Mouse (Mus musculus) thymus, adult 2 months (tissue): ENCODE data around the gene Klhl40. TPM values are rescaled to one million over a fixed set of nuclear protein-coding genes. Genes with fewer than 3 reads are reported as not detected.

Experiments
- DNase-seq: peaks from one replicate; pipeline ENCODE4 v3.0.0; 2021
- H3K27ac ChIP-seq: fragments of 200-500 bp; 2 replicates; pipeline ENCODE4 v1.5.1; 2012; ENCODE audit warnings: low read length, control low read depth; ENCODE audit not compliant: control insufficient read depth, insufficient read depth
- H3K27me3 ChIP-seq: fragments of 200-500 bp; 2 replicates; pipeline ENCODE4 v1.6.1; 2012; ENCODE audit warnings: mild to moderate bottlenecking, low read length, moderate library complexity, mixed read lengths; ENCODE audit not compliant: control insufficient read depth, insufficient read depth
- H3K36me3 ChIP-seq: fragments of 200-500 bp; 2 replicates; pipeline ENCODE4 v1.6.1; 2012; ENCODE audit warnings: mild to moderate bottlenecking, low read length, moderate library complexity; ENCODE audit not compliant: control insufficient read depth, insufficient read depth
- H3K4me1 ChIP-seq: fragments of 200-500 bp; replicated peaks from 2 replicates; pipeline ENCODE4 v1.6.1; 2012; ENCODE audit warnings: low read length; ENCODE audit not compliant: control insufficient read depth, insufficient read depth
- H3K4me3 ChIP-seq: fragments of 200-500 bp; 2 replicates; pipeline ENCODE4 v1.5.1; 2012; ENCODE audit warnings: mild to moderate bottlenecking, low read length, control low read depth, moderate library complexity; ENCODE audit not compliant: control insufficient read depth, insufficient read depth
- CTCF ChIP-seq: fragments of 200-500 bp; IDR thresholded peaks from 2 replicates; pipeline ENCODE4 v1.5.1; 2012; ENCODE audit warnings: mild to moderate bottlenecking, control low read depth, low read length, moderate library complexity, borderline replicate concordance; ENCODE audit not compliant: control insufficient read depth, poor library complexity, insufficient read depth; ENCODE audit errors: extremely low read depth
- POLR2A ChIP-seq: fragments of 200-500 bp; IDR thresholded peaks from 2 replicates; pipeline ENCODE4 v1.6.1; 2012; ENCODE audit warnings: mild to moderate bottlenecking, low read length, control low read depth, moderate library complexity; ENCODE audit not compliant: control insufficient read depth, poor library complexity, insufficient read depth; ENCODE audit errors: extremely low read depth
- WGBS: fragments of 180-500 bp; shearing (Covaris S2); methylation state at CpG from one replicate; pipeline ENCODE4 v1.1.7; 2018; 5-methylcytosine and 5-hydroxymethylcytosine counted together
- polyA plus RNA-seq: library from polyadenylated mRNA; depleted of rRNA; stranded (reverse); fragments of >200 nt; gene quantifications from 2 replicates; pipeline ENCODE4 v1.2.3, GENCODE M21; 2012

Gene Klhl40
- polyA plus RNA-seq, 1 experiment: 0.93 TPM

- DNase-seq: no peak
- Histone ChIP-seq H3K36me3 (peaks cover 40% of the 10 kb centered on the region), H3K4me1 (peaks cover 20% of the 10 kb centered on the region), H3K4me3 (no peak overlapping the region), H3K27ac (no peak overlapping the region), H3K27me3 (peaks cover 19% of the 10 kb centered on the region)
- TF ChIP-seq CTCF (no peak), POLR2A (no peak)
- 5% methylated on average over 3 of the region's 3 CpGs for WGBS
Measured at GRCm38 (mm10) chr9:121757432-121757831, 20.0 kb upstream of the Klhl40 start.

- H3K4me3 ChIP-seq: no peak overlapping the region
- H3K27me3 ChIP-seq: peaks cover 19% of the 10 kb centered on the region
- H3K4me1 ChIP-seq: peaks cover 20% of the 10 kb centered on the region
- DNase-seq: no peak
- peaks cover 34% of the 10 kb centered on the region for H3K36me3 ChIP-seq
- TF ChIP-seq POLR2A (0 out of 2 replicates have a peak, but pooled peaks have one; percentile 4), CTCF (no peak)
- 68% methylated on average over 10 of the region's 10 CpGs for WGBS
- H3K27ac ChIP-seq: no peak overlapping the region
Measured at GRCm38 (mm10) chr9:121757835-121758814, 19.3 kb upstream of the Klhl40 start.

GRCm38 (mm10) chr9:121759091-121760081 is 18.0 kb upstream of the Klhl40 start, which contains the start of gene Zfp651:
Gene Zfp651 (plus strand): TSS chr9:121759330.
- H3K4me1 ChIP-seq: peaks cover 25% of the 10 kb centered on the region
- peaks cover 21% of the 10 kb centered on the region for H3K36me3 ChIP-seq
- no peak for DNase-seq
- H3K4me3 ChIP-seq: peak within 1 kb of the TSS; percentile 36
- peaks cover 19% of the 10 kb centered on the region for H3K27me3 ChIP-seq
- 4% methylated on average over 96 of the region's 97 CpGs for WGBS
- no peak for TF ChIP-seq POLR2A
- no peak for TF ChIP-seq CTCF
- no peak within 1 kb of the TSS for H3K27ac ChIP-seq

- 3% methylated on average over 43 of the region's 43 CpGs for WGBS
- Histone ChIP-seq H3K4me1 (peaks cover 25% of the 10 kb centered on the region), H3K36me3 (peaks cover 10% of the 10 kb centered on the region), H3K27me3 (peaks cover 19% of the 10 kb centered on the region), H3K4me3 (peak overlapping the region; percentile 18; the same call in 1 of the 2 replicates), H3K27ac (no peak overlapping the region)
- peak; percentile 37 for DNase-seq
- TF ChIP-seq POLR2A (no peak), CTCF (no peak)
Measured at GRCm38 (mm10) chr9:121760271-121761090, 16.9 kb upstream of the Klhl40 start.

GRCm38 (mm10) chr9:121761091-121761665 is 16.2 kb upstream of the Klhl40 start:
- H3K36me3 ChIP-seq: peaks cover 4% of the 10 kb centered on the region
- no peak overlapping the region for H3K27ac ChIP-seq
- H3K4me3 ChIP-seq: no peak overlapping the region
- no peak for DNase-seq
- peaks cover 19% of the 10 kb centered on the region for H3K27me3 ChIP-seq
- H3K4me1 ChIP-seq: peaks cover 25% of the 10 kb centered on the region
- 77% methylated on average over 10 of the region's 10 CpGs for WGBS
- TF ChIP-seq POLR2A (no peak), CTCF (no peak)
